Mouse (Mus musculus) neutrophil, adult 83 days (primary cell): Measurements from ENCODE around the gene Apopt1. TPM values are rescaled to one million over a fixed set of nuclear protein-coding genes. Genes with fewer than 3 reads are reported as not detected.

ENCODE experiments used
- total RNA-seq, 2 experiments: library from RNA; stranded (reverse); gene quantifications; one replicate each; pipeline ENCODE4 v1.2.4; 2023

Gene Apopt1
- 10 to 100 TPM; 16.6 to 17.1 TPM for total RNA-seq

DNA sequence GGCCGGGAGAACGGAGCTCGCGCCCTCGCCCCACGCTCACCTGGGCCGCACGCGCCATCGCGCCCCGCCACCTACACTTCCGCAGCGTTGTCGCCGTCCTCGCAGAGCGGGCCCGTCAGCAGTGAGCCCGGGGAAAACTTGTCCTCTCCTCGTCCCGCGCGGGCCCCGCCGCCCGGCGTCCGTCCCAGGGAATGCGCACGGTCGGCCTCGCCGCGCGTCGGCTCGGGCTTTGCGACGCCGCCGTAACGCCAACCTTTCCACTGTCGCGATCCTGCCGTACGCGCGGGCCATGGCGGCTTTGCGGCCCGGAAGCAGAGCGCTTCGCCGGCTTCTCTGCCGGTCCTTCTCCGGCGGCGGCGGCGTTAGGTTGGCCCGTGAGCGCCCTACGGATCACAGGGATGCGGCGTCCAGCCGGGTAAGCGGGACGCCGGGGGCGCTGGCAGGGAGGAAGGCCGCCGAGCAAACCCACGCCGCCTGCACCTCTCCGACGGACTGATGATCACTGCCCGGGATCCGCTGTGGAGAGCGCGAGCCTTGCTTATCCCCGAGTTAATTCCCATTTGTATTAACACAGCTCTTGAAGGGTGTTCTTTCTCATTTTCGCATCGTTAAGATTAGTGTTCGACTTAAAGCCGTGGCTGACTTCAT lies at the start of gene Apopt1, which contains the start of gene Bag5:
Gene Apopt1, plus strand, starts transcription at position 258 of the 648 bp plus-strand sequence.
Gene Bag5, minus strand, starts transcription at position 254 of the 648 bp plus-strand sequence.

DNA sequence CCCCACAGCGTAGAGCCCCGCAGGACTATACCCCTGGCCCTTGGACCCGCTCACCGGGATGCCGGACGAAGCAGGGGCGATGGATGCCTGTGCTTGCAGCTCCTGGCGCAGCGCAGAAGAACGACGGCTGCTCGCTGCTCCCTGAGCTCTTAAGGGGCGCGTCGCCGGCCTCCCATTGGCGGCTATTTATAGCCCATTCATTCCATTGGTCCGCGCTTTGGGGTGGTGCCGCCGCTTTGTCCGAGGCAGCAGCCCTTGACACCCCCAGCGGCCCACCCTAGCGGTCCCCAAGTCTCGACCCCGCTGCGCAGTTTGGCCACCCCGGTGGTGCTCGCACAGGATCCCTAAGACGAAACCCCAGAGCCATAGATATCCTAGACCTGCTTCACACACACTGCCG lies 40.9 kb upstream of the Apopt1 start, which contains the start of gene Ckb:
Gene Ckb, minus strand, starts transcription at position 163 of the 400 bp plus-strand sequence.

DNA sequence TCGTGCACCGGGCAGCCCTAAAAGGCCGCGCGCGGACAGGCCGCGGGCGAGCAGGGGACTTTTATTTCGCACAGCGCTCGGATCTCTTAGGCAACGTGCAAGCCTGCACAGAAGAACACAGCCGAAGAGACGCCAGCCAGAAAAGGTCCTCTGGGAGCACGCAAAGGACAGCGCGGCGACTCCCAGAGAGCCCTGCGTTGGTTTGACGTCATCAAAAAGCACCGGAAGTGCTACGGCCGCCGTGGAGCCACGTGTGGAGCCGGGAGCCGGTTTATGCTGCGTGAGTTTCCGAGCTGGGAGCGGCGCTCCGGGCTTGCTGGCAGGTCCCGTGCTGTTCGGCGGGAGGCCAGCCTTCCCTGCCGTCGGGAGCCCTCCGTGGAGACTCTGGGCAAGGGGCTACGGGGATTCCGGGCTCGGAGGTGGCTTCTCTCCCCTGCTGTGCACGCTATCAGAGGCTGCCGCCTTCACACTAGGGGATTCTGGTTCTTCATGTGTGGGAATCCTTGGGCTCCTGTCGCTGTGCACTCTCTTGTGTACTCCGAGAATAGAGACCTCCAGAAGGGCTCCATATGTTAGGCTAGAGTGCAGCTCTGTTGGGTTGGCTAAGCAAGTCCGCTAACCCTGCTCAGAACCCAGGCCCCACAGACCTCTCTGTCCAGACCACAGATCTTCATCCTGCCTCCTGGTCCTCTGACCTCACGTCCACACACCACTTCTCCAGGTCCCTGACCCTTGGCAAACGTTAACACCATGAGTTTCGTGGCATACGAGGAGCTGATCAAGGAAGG lies 35.0 kb upstream of the Apopt1 start, which contains the start of gene Trmt61a:
Gene Trmt61a, plus strand, starts transcription at position 224 of the 788 bp plus-strand sequence.

DNA sequence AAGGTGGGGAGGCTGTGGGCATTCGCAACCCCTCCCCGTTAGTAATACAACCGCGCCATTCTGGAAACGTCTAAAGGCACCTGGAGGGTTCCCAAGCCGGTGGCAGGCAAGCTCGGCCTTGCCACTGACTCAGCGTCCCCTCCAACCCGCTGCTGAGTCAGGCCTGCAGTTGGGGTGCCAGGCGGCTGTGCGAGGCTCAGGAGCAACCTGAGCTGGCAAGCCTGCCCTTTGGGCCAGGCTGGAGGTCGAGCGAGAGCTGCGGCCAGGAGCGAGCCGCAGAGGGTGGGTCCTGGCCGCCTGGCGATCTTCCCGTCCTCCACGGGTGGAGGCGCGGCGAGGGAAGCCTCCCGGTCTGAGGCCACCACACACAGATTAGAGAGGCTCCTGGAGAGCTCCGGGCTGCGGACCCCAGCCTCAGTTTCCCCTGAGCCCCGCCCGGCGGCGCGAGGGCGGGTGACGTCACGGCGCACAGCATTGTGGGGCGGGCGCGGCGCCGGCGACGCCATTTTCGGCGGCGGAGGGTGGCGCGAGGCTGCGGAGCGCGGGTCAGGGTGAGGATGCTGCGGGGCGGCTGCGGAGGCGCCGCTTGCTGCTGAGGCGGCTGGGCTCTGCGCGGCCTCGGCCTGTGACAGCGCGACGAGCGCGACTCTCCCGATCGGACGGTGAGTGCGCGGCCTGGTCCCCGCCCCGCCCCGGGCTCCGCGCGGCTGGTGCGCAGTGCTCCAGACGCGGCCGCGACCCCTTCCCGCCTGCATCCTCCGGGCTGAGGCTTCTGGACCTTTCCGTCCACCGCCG lies 45.5 kb downstream of the Apopt1 start, which contains the start of gene Klc1:
Gene Klc1, plus strand, starts transcription at position 469 of the 795 bp plus-strand sequence.

Other genes starting within 250 kb of the Apopt1 start
- gene Gm266, start 227.4 kb upstream of the Apopt1 start, total RNA-seq: under 1 TPM in 1 of 2 experiments, not detected in 1; 0.77 TPM
- gene Eif5, start 175.2 kb upstream of the Apopt1 start, total RNA-seq: 100 to 1,000 TPM; 644 to 669 TPM
- gene Mark3, start 138.7 kb upstream of the Apopt1 start, total RNA-seq: 10 to 100 TPM; 51.1 to 56.3 TPM
- gene Ckb, start 40.9 kb upstream of the Apopt1 start, total RNA-seq: 1 to 10 TPM; 2.8 to 5.7 TPM
- gene Trmt61a, start 35.2 kb upstream of the Apopt1 start, total RNA-seq: 1 to 10 TPM; 3.0 to 4.1 TPM
- 1 to 10 TPM; 7.5 to 8.3 TPM for gene Bag5, start within 50 bp of the Apopt1 start, total RNA-seq
- gene Klc1, start 45.6 kb downstream of the Apopt1 start, total RNA-seq: 10 to 100 TPM; 55.4 to 62.0 TPM
- gene Xrcc3, start 100.6 kb downstream of the Apopt1 start, total RNA-seq: 1 to 10 TPM; 4.4 to 4.6 TPM
- 1 to 10 TPM; 3.3 to 4.7 TPM for gene Zfyve21, start 100.9 kb downstream of the Apopt1 start, total RNA-seq
- gene Ppp1r13b, start 194.8 kb downstream of the Apopt1 start, total RNA-seq: 1 to 10 TPM; 1.8 to 2.3 TPM